Mouse (Mus musculus): ENCODE measurements around the gene Gga2. TPM values are rescaled to one million over a fixed set of nuclear protein-coding genes. Genes with fewer than 3 reads are reported as not detected.
A peak's percentile ranks its signal among the peaks of the same experiment; 100 is the strongest.

Gene Gga2
- total and polyA plus RNA-seq, 3 experiments = 29.5 to 95.3 (median 30.1) TPM

DNA sequence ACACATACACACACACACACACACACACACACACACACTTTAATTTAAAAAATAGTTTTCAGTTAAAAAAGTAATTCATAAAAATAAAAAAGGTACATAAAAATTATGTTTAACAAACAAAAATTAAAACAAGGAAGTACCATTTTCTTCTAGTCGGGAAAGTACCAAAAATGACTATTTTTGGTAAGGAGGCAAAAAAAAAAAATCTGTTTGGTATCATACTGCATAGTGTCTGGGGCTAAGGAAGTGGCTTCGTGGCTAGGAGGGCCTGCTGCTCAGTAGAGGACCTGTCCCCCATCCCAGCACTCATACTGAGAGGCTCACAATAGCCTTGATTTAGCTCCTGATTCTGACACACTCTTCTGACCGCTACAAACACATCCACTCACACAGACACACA lies 49.3 kb downstream of the Gga2 start:
- peaks cover 3 to 19% of the 10 kb centered on the region in 2 experiments for H3K36me3 ChIP-seq (ENCODE audit: control insufficient read depth in 1 of 2, insufficient read depth in 2 of 2, low read length in 2 of 2)
- H3K27me3 ChIP-seq (ENCODE audit: control insufficient read depth in 1 of 2, insufficient read depth in 2 of 2, low read length in 2 of 2) = no peaks in the 10 kb centered on the region
- H3K4me3 ChIP-seq (ENCODE audit: control insufficient read depth in 1 of 2, insufficient read depth in 1 of 2, low read depth in 2 of 2, low read length in 2 of 2) = no peak overlapping the region
- no peak for TF ChIP-seq BHLHE40 (IDR thresholded peaks at IDR 0.05; ENCODE audit: borderline replicate concordance, low read depth, low read length)
- no peak for TF ChIP-seq TBP (IDR thresholded peaks at IDR 0.05; ENCODE audit: low read depth, low read length)
- no peak for TF ChIP-seq CHD1 (IDR thresholded peaks at IDR 0.05; ENCODE audit: low read depth, low read length)
- no peak for TF ChIP-seq RCOR1 (IDR thresholded peaks at IDR 0.05; ENCODE audit: low read depth, low read length)
- no peak for TF ChIP-seq GATA1 (IDR thresholded peaks at IDR 0.05; ENCODE audit: low read depth, low read length)
- TF ChIP-seq JUND (IDR thresholded peaks at IDR 0.05; ENCODE audit: low read depth, low read length) = no peak
- no peak for TF ChIP-seq USF2 (IDR thresholded peaks at IDR 0.05; ENCODE audit: borderline replicate concordance in 1 of 2, insufficient read depth in 1 of 2, low read depth in 1 of 2, low read length in 2 of 2)
- TF ChIP-seq NELFE (IDR thresholded peaks at IDR 0.05; ENCODE audit: low read depth, low read length) = no peak
- TF ChIP-seq KAT2A (conservative IDR thresholded peaks at IDR 0.05; ENCODE audit: low read depth, low read length) = no peak
- no peak for TF ChIP-seq CHD2 (IDR thresholded peaks at IDR 0.05; ENCODE audit: low read length)
- TF ChIP-seq POLR2A (IDR thresholded peaks at IDR 0.05; ENCODE audit: control insufficient read depth in 1 of 2, insufficient read depth in 1 of 2, low read depth in 1 of 2, low read length in 2 of 2, poor library complexity in 1 of 2) = no peak
- no peak for TF ChIP-seq MXI1 (IDR thresholded peaks at IDR 0.05; ENCODE audit: low read depth, low read length)
- no peak for TF ChIP-seq UBTF (IDR thresholded peaks at IDR 0.05; ENCODE audit: borderline replicate concordance, insufficient read depth, low read depth, low read length)
- no peak for TF ChIP-seq TAL1 (IDR thresholded peaks at IDR 0.05; ENCODE audit: low read length)
- TF ChIP-seq MEF2A (IDR thresholded peaks at IDR 0.05; ENCODE audit: extremely low read depth, insufficient replicate concordance, low read depth, low read length, poor library complexity, severe bottlenecking) = no peak
- TF ChIP-seq EP300 (IDR thresholded peaks at IDR 0.05; ENCODE audit: low read depth in 1 of 2, low read length in 2 of 2) = no peak
- no peak for TF ChIP-seq POLR2AphosphoS2 (IDR thresholded peaks at IDR 0.05; ENCODE audit: low read length)
- no peaks in the 10 kb centered on the region for H3K9me3 ChIP-seq (replicated peaks; ENCODE audit: insufficient read depth, low read length)
- H3K79me2 ChIP-seq (ENCODE audit: control insufficient read depth, insufficient read depth, low read length, poor library complexity) = no peaks in the 10 kb centered on the region
- DNase-seq (ENCODE audit: low read depth, low spot score) = no peak
- H3K9ac ChIP-seq (ENCODE audit: control insufficient read depth, low read depth, low read length, poor library complexity, severe bottlenecking) = no peak overlapping the region
- peaks cover 15 to 20% of the 10 kb centered on the region in 2 experiments for H3K4me1 ChIP-seq (ENCODE audit: control insufficient read depth in 1 of 2, insufficient read depth in 2 of 2, low read length in 2 of 2)
- no peak overlapping the region for H3K27ac ChIP-seq (ENCODE audit: control insufficient read depth, low read depth, low read length)

- H3K4me3 ChIP-seq (ENCODE audit: control insufficient read depth in 1 of 2, insufficient read depth in 1 of 2, low read depth in 2 of 2, low read length in 2 of 2) = no peak overlapping the region
- H3K27me3 ChIP-seq (ENCODE audit: control insufficient read depth in 1 of 2, insufficient read depth in 2 of 2, low read length in 2 of 2) = no peaks in the 10 kb centered on the region
- H3K9me3 ChIP-seq (replicated peaks; ENCODE audit: insufficient read depth, low read length) = no peaks in the 10 kb centered on the region
- H3K79me2 ChIP-seq (ENCODE audit: control insufficient read depth, insufficient read depth, low read length, poor library complexity) = no peaks in the 10 kb centered on the region
- peaks cover 3 to 21% of the 10 kb centered on the region in 2 experiments for H3K36me3 ChIP-seq (ENCODE audit: control insufficient read depth in 1 of 2, insufficient read depth in 2 of 2, low read length in 2 of 2)
- TF ChIP-seq ETS1 (IDR thresholded peaks at IDR 0.05; ENCODE audit: low read depth, low read length) (peak; percentile 71), GATA1 (IDR thresholded peaks at IDR 0.05; ENCODE audit: low read depth, low read length) (peak; percentile 72), EP300 (IDR thresholded peaks at IDR 0.05; ENCODE audit: low read depth in 1 of 2, low read length in 2 of 2) (peak in 1 of 2 experiments; percentile 64), TCF12 (IDR thresholded peaks at IDR 0.05; ENCODE audit: low read depth, low read length) (peak; percentile 74), TAL1 (IDR thresholded peaks at IDR 0.05; ENCODE audit: low read length) (0 out of 2 replicates have a peak, but pooled peaks have one; percentile 11), MYB (IDR thresholded peaks at IDR 0.05; ENCODE audit: low read depth, low read length) (no peak), ZKSCAN1 (IDR thresholded peaks at IDR 0.05; ENCODE audit: low read depth, low read length) (no peak), SIN3A (IDR thresholded peaks at IDR 0.05; ENCODE audit: low read length) (peak; percentile 45; the same call in 1 of the 2 replicates), USF1 (IDR thresholded peaks at IDR 0.05; ENCODE audit: low read depth, low read length) (peak; percentile 61)
- peaks cover 15 to 29% of the 10 kb centered on the region in 2 experiments for H3K4me1 ChIP-seq (ENCODE audit: control insufficient read depth in 1 of 2, insufficient read depth in 2 of 2, low read length in 2 of 2)
- no peak overlapping the region; the same call in 1 of the 2 replicates for H3K27ac ChIP-seq (ENCODE audit: control insufficient read depth, low read depth, low read length)
- no peak overlapping the region for H3K9ac ChIP-seq (ENCODE audit: control insufficient read depth, low read depth, low read length, poor library complexity, severe bottlenecking)
- peak; percentile 69 for DNase-seq (ENCODE audit: low read depth, low spot score)
Observed at GRCm38 (mm10) chr7:121970250-121970649, 50.8 kb downstream of the Gga2 start.

Measured in MEL (cell line).